Mouse (Mus musculus) sigmoid colon, adult 10 weeks (tissue): ENCODE data around the gene Tnrc18. TPM values are rescaled to one million over a fixed set of nuclear protein-coding genes. Genes with fewer than 3 reads are reported as not detected.

ENCODE experiments used
- polyA plus RNA-seq: library from polyadenylated mRNA; stranded (reverse); fragments of 350-450 nt; fragmentation: Illumina TruSeq; extraction: RNeasy Lipid Tissue Mini Kit (QIAGEN cat#74804); gene quantifications from one replicate; pipeline ENCODE4 v1.2.3, GENCODE M21; 2014; ENCODE audit warnings: low read depth, low replicate concordance

Tnrc18 gene
- polyA plus RNA-seq, result 1.3 TPM

GRCm38 (mm10) chr5:142817524-142818434, at the start of gene Tnrc18:
Tnrc18 (minus strand) TSS chr5:142817662.

GRCm38 (mm10) chr5:142692248-142692647, 125.2 kb downstream of the Tnrc18 start, which contains the start of gene Slc29a4:
Slc29a4 (plus strand) TSS chr5:142692512.

Other genes with a start within 250 kb of the Tnrc18 start
- 0.28 TPM for gene Mmd2, start 208.9 kb downstream of the Tnrc18 start, polyA plus RNA-seq
- gene Wipi2, start 190.0 kb downstream of the Tnrc18 start, polyA plus RNA-seq, result 21.5 TPM
- gene Slc29a4, start 125.2 kb downstream of the Tnrc18 start, polyA plus RNA-seq, result not detected
- gene Fbxl18, start 77.8 kb upstream of the Tnrc18 start, polyA plus RNA-seq, result 2.8 TPM
- 2,506 TPM for gene Actb, start 89.1 kb upstream of the Tnrc18 start, polyA plus RNA-seq
- gene Fscn1, start 142.7 kb upstream of the Tnrc18 start, polyA plus RNA-seq, result 0.32 TPM